Mouse (Mus musculus) cortical plate, adult 2 months (tissue): ENCODE measurements around the gene Ube2o.

Experiments
- CTCF ChIP-seq: fragments of 200-500 bp; IDR thresholded peaks from 2 replicates; pipeline ENCODE4 v1.5.1; 2011; ENCODE audit warnings: mild to moderate bottlenecking, control low read depth, low read length; ENCODE audit not compliant: insufficient read depth; ENCODE audit errors: extremely low read depth
- POLR2A ChIP-seq: fragments of 200-500 bp; IDR thresholded peaks from 2 replicates; pipeline ENCODE4 v1.6.1; 2011; ENCODE audit warnings: mild to moderate bottlenecking, low read length, control low read depth; ENCODE audit not compliant: insufficient read depth; ENCODE audit errors: extremely low read depth

DNA sequence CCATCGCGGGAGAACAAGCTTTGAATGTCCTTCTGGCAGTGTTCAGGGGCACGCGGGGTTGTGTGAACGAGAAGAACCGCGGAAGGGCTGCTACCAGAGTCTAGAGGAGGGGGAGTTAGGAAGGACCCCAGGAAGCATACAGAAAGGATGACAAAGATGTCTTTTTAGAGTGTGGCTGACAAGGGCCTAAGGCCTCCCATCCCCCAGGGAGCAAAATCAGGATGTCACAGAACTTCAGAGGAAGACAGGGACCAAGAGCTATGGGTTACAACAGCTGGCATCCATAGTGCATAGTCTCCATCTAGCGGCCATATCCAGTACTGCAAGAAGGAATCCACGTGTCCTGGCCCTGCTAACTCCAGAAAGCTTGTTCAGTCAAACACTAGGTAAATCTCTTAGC is 47.5 kb upstream of the Ube2o start:
- peak; percentile 100 for TF ChIP-seq CTCF
- TF ChIP-seq POLR2A, result no peak
